Mouse (Mus musculus): ENCODE measurements around the gene Gm21761. TPM values are rescaled to one million over a fixed set of nuclear protein-coding genes. Genes with fewer than 3 reads are reported as not detected.
"Not testable (repeated sequence)": the region's sequence is repeated elsewhere in the genome, so short reads cannot be mapped to it uniquely, and the experiment has no call there.

Gm21761 gene
- total RNA-seq (2021): not detected
- long read RNA-seq, experiment 1: 0 reads
- long read RNA-seq, experiment 2: 0 reads

DNA sequence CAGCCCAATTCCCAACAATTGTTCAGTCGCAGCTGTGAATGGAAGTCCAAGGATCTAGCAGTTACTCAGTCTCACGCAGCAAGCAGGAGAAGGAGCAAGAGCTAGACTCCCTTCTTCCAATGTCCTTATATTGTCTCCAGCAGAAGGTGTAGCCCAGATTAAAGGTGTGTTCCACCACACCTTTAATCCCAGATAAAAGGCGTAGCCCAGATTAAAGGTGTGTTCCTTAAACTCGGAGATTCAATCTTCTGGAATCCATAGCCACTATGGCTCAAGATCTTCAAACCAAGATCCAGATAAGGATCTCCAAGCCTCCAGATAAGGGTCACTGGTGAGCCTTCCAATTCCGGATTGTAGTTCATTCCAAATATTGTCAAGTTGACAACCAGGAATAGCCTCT lies at the start of gene Gm21761:
Gm21761 (minus strand) TSS at position 101 of the 400 bp plus-strand sequence.
- DNase-seq (ENCODE audit: low spot score in 2 of 2): not testable (repeated sequence)

DNA sequence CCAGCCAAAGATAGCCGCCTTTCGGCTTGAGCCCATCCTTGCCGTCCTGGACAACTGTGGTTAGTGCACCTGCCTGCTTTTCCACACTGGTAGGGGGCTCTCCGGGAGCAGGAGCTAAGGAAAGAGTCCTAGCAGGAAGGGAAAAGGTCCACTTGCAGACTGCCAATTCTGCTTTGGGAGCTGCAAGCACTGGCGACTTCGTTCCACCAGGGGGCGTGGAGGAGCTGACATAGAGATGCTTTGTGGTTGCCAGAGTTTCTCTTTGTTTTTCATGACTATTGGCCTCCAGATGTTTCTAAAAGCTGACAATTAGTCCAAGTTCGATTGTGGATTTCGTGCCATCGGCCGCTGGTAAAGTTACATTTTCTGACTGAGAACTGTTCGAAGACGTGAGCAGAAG lies 40.1 kb upstream of the Gm21761 start:
- DNase-seq (ENCODE audit: low spot score in 2 of 2): not testable (repeated sequence)

DNA sequence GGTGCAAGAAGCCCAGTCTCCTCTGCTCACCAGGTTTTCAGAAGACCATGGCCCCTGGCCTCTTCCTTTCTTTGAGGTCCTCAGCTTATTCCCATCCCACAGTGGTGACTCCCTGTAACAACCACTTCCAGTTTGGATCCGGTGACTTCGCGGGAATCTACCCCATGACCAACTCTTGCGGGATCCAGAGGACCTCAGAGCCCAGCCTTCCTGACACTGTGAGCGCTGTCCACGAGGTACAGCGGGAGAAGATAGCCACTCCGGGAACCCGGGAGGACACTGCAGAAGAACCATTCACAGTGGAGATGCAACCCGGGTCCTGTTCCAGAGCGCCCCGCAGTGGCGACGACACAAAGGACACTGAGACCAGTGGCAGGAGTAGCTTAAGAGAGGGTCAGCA lies 39.1 kb upstream of the Gm21761 start:
- DNase-seq (ENCODE audit: low spot score in 2 of 2): not testable (repeated sequence)

DNA sequence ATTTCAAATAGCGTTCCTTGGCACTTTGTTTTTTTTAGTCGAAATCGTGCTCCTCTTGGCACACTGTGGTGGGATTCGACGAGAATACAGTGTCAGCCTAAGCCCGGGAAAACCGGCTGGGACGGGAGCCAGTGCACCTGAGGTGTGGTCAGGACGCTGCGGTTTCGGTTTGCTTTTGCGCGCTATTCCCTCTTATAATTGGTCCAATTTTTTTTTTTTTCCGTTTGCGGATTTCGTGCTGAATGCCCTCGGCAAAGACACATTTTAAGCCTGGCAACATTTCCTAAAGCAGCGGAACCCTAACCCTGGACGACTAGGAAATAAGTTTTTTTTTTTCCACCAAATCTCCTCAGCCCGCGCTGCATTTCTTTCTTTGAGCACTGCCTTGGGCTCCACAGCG lies 36.9 kb upstream of the Gm21761 start:
- DNase-seq (ENCODE audit: low spot score in 2 of 2): not testable (repeated sequence)

DNA sequence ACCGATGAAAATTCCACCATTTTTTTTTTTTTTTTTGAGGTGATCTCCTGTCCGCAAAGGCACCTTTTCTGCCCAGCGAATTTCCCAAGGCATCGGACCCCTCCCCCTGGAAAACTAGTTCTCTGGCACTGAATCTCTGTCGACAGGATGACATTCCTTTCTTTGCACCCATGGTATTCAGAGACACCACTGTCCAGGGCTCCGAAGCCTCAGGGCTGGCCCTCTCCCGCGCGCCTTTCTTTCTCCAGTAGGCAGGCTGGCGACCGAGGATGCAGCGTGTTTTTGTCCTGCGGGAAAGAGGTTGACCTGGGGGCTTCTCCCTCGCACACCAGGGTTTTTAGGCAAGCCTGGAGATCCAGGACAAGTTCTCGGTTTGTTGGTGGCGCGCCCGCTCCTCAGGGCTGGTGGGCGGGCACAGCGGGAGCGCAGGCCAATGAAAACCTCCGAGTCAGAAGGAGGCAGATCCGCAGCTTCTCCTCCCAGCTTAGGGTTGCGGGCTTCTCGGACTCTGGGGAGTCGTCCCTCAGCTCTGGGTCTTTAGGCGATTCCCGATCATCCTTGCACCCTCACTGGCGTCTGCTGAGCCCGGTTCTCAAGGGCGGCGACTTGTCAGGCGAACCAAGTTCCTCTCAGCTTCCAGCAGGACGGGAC lies 36.4 kb upstream of the Gm21761 start:
- not testable (repeated sequence) for DNase-seq (ENCODE audit: low spot score in 2 of 2)

DNA sequence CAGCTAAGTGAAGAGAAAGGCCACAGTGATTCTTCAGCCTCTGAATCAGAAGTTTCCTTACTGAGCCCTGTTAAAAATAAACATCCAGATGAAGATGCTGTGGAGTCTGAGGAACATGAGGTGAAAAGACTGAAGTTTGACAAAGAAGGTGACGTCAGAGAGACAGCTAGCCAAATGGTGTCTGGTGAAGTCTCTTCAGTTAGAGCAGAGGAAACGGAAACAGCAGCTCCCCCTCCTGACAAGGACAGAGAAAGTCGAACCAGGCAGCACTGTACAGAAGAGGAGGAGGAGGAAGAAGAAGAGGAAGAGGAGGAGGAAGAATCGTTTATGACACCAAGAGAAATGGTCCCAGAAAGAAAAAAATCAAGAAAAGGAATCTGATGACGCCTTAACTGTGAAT lies 33.8 kb upstream of the Gm21761 start:
- DNase-seq (ENCODE audit: low spot score in 2 of 2): not testable (repeated sequence)

DNA sequence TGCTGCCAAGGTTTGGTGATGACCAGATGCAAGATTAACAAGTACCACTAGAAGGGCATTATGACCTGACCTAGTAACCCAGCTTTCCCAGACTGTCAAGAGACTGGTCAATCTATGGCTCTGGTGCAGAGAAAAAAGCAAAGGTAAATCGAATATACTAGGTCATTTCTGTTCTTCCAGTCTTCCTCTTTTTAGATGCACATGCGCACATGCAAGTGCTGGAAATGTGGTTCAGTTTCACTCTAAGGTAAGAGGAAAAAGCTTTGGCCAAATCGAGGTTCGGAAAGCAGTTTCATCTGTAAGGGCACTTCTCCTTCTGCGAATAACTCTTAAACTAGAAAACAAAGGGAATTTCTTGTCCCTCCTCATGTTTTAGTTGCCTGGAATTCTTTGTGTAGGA lies 26.5 kb upstream of the Gm21761 start:
- not testable (repeated sequence) for DNase-seq (ENCODE audit: low spot score in 2 of 2)

DNA sequence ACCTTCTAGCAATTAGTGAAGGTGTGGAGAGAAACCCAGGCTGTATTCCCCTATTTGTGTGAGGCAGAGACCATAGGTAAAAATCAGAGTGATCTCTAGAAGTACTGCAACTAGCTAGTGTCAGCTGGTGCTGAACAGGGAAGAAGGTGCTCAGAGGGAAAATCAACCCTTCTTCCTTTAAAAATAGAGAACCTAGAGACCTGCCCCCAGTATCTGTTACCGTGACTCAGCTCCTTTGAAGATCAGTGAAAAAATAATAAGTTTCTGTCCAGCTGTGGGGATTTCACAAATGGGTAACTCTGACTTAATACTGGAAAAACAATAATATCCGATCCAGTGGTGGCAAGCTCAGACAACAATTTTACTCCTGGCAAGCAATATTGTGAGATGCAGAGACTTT lies 26.0 kb upstream of the Gm21761 start:
- not testable (repeated sequence) for DNase-seq (ENCODE audit: low spot score in 2 of 2)

DNA sequence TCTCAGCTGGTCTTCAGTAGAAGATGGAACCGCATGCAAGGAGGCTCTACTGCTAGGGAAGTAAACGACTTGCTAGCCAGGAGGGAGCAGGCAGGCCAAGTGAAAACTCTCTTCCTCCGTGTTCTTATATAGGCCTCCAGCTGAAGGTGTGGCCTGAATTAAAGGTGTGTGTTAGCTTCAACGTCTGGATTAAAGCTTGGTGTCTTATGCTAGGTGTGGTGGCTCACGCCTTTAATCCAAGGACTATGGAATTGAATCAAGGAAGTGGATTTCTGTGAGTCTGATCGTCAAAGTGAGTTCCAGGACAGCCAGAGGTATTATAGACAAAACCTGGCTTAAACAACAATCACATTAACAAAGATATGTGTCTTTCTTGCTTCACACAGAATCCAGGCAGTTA lies 21.6 kb upstream of the Gm21761 start, which contains the start of gene B020031M17Rik:
B020031M17Rik (minus strand) TSS at position 101 of the 400 bp plus-strand sequence.
- not testable (repeated sequence) for DNase-seq (ENCODE audit: low spot score in 2 of 2)

DNA sequence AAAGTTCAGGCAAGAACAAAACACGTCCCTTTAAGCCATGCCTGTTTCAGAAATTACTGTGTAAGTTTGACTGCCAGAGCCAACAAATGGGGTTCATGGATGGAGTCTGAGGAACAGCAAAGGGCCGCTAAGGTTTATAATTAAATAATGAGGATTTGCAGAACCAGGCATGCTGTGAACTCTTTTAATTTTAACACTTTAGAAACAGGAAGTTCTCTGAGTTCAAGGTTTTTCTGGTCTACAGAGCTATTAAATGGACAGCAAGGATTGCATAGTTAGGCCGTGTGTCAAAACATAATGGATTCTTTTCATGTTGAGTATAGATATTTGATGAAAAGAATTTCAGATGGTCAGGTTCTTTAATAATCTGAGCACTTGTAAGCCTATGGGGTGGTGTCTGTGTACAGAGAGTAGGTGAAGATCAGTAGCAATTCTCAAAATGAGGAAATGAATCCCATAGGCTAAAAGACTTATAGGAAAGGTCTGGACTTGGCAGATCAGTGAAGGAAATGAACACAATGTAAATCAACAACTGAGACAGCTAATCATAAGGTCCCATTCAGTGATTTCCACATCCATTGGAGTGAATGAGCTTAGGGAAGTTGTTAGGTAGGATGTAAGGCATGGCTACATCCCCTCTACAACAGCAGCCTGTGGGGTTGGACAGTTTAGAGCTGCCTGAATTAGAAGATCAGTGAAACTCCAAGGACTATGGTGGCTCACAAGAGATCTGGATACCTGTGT lies 4.3 kb downstream of the Gm21761 start:
- DNase-seq (ENCODE audit: low spot score in 2 of 2): not testable (repeated sequence)

DNA sequence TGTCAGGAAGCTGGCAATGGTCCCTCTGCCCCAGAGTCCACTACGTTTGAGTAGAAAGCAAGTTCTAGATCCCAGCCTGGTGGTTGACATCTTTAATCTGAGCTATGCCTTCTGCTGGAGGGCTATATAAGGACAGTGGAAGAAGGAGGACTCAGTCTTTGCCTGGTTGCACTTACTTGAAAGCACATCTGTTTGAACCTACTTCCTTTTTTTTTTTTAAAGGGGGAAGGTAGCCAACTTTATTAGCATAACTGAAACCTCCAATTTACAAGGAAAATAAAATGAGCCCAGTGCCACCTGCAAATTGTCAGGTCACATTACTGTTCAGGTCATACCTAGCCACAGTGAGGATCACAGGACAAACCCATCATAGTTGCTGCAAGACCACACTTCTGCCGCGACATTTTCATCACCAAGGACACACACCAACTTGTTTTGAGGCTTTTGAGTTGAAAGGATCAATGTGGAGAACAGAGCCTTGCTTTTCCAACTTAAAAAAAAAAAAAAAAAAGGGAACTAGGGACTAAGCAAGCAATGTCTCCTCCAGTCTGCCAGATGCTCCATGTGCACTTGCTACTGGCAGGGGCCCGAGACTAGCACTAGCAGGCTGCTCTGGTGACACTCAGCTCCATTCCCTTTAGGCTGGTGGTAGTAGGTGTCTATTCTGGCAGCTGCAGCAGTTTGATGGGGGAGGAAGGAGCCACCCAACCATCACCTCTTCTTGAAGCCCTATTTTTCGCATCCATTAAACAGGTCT lies 11.9 kb downstream of the Gm21761 start:
- not testable (repeated sequence) for DNase-seq (ENCODE audit: low spot score in 2 of 2)

DNA sequence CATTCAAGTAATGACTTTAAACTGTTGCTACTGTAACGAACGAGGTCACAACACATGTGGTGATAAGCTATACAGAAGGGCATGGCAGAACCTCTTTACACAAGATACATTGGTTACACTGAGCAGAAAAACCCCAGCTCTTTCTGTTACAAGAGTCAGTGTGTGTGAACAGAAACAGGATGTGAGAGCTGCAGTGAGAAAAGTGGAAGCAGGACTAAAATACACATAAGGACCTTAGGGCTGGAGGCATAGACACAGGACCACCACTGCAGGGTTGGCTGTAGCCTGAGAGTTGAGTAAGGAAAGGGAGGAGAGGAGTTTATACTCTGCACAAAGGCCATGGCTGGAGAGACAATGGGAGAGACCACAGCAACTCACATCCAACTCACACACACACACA lies 12.6 kb downstream of the Gm21761 start:
- not testable (repeated sequence) for DNase-seq (ENCODE audit: low spot score in 2 of 2)

DNA sequence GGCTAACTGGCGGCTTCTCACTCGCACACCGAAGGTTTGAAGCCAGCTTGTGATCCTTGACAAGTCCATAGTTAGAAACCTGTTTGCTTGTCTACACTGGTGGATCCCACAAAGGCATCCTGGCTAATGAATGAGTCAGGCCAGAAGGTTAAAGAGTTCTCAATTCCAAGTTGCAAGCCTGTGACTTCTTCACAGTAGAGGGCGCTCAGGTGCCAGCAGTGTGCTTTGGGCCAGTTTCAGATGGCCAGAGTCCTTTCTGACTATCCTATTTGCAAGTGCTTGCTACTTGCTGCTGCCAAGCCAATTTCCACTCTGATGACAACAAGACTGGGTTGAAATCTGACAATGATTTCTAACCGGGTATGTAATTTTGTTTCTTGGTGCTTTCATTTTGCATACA lies 30.5 kb downstream of the Gm21761 start:
- not testable (repeated sequence) for DNase-seq (ENCODE audit: low spot score in 2 of 2)

DNA sequence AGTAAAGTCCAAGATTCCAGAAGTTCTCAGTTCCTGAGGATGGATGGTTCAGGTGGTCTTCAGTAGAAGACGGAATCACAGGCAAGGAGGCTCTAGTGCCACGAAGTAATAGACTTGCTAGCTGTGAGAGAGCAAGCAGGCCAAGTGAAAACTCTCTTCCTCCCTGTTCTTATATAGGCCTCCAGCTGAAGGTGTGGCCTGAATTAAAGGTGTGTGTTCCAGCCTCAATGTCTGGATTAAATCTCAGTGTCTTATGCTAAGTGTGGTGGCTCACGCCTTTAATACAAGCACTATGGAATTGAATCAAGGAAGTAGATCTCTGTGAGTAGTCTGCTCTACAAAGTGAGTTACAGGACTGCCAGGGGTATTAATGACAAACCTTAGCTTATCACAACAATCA lies 34.4 kb downstream of the Gm21761 start, which contains the start of gene Tcstv1:
Tcstv1 (minus strand) TSS at position 101 of the 400 bp plus-strand sequence.
- not testable (repeated sequence) for DNase-seq (ENCODE audit: low spot score in 2 of 2)

DNA sequence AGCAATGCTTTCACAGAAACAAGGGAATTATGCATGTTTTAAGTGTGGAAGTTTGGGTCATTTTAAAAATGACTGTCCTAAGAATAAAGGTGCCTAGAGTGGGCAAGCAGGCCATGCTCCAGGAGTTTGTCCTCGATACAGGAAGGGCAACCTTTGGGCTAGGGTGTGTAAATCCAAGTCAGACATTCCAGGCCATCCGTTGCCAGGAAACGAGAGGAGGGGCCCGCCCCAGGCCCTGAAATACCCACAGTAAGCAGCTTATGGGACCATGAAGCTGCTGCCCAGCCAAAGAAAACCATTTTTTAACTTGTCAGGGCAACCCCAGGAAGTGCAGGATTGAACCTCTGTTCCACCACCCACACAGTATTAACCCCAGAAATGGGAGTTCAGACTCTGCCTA lies 42.2 kb downstream of the Gm21761 start:
- not testable (repeated sequence) for DNase-seq (ENCODE audit: low spot score in 2 of 2)

DNA sequence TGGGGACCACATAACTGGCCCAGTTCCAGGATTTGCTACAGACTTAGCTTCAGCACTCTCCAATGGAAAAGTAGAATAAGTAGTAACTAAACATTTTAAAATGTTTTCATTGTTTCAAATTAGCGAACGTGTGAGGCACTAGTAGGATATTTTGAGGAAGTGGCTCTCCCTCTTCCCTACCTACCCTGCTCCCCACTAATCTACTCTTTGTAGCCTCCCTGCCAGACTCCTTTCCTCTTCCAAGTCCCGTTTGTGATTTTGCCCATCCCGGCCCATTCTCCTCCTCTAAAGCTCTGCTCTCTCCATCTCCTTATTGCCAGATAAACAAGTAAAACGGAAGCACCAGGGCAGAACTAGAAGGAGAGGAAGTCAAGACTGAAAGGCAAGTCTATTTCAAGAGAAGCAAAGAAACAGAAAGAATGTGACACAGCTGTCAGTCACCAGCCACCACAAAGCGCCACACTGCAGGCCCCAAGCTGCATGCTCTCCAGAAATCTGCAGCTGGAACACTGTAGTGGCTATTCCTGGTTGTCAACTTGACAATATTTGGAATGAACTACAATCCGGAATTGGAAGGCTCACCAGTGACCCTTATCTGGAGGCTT lies 64.6 kb downstream of the Gm21761 start:
- not testable (repeated sequence) for DNase-seq (ENCODE audit: low spot score in 2 of 2)

DNA sequence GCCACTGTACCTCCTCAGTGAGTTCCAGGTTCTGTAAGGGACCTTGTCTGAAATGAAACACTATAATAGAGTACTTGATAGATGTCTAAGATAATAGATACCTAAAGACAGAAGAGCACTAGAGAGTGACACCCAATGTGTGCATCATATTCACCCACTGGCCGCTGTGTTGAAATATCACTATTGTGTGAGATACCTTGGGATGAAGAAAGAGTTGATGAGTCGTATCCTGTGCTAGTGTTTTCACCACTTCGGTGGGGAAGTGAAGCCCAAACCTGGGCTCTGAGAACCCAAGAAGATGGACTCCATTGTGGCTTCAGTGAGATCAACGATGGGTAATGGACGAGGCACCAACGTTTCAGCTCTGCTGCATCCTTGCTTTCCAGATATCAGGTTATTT lies 66.7 kb downstream of the Gm21761 start:
- not testable (repeated sequence) for DNase-seq (ENCODE audit: low spot score in 2 of 2)

Measured in adrenal gland, postnatal 4 days (tissue).